Mouse (Mus musculus) erythroblast, embryonic 14.5 days (primary cell): ENCODE results near the gene Grin2d.

ENCODE experiments used
- GATA1 ChIP-seq: IDR thresholded peaks from 2 replicates; pipeline ENCODE4 v1.6.1; 2012; ENCODE audit warnings: low read length, inconsistent platforms, mixed read lengths
- TAL1 ChIP-seq: IDR thresholded peaks from 3 replicates; pipeline ENCODE4 v1.6.1; 2012; ENCODE audit warnings: low read length, inconsistent platforms, mixed read lengths

- no peak for TF ChIP-seq GATA1
- TF ChIP-seq TAL1 = no peak
Measured at GRCm38 (mm10) chr7:45793969-45794585, 84.1 kb downstream of the Grin2d start.
